Mouse (Mus musculus) granulocyte monocyte progenitor cell, adult 5-6 weeks (primary cell): ENCODE results near the gene A630073D07Rik. TPM values are rescaled to one million over a fixed set of nuclear protein-coding genes. Genes with fewer than 3 reads are reported as not detected.
"Not testable (repeated sequence)": the region's sequence is repeated elsewhere in the genome, so short reads cannot be mapped to it uniquely, and the experiment has no call there.

ENCODE experiments used
- ATAC-seq: replicated peaks from 2 replicates; pipeline ENCODE4 v1.8.0; 2016; ENCODE audit warnings: mild to moderate bottlenecking, moderate TSS enrichment, inconsistent platforms; ENCODE audit not compliant: poor library complexity, severe bottlenecking
- total RNA-seq, 2 experiments: library from RNA; stranded (forward) in 1 of 2; stranded (reverse) in 1 of 2; fragments of 200-712, 200-1000 nt in 1 of 2; fragments of >200 nt in 1 of 2; fragmentation: Nextera tagmentation in 1 of 2; gene quantifications; 2 replicates each; pipeline ENCODE4 v1.2.3; 2014 to 2017

Gene A630073D07Rik
- total RNA-seq (2014; fragmentation: Nextera tagmentation), result not detected in 2 replicates
- total RNA-seq (2017), result not detected in 2 replicates

- no peak for ATAC-seq
Measured at GRCm38 (mm10) chr6:132651426-132651825, at the start of gene A630073D07Rik. TSS of gene A630073D07Rik (minus strand) at chr6:132651526.

GRCm38 (mm10) chr6:132700907-132701306, 49.6 kb upstream of the A630073D07Rik start, which contains the start of gene Tas2r121:
TSS of gene Tas2r121 (minus strand) at chr6:132701007.
- no peak for ATAC-seq

- not testable (repeated sequence) for ATAC-seq
Measured at GRCm38 (mm10) chr6:132691596-132691995, 40.3 kb upstream of the A630073D07Rik start.

- ATAC-seq, result no peak
Measured at GRCm38 (mm10) chr6:132656653-132657052, 5.3 kb upstream of the A630073D07Rik start, which contains the start of gene Tas2r120. TSS of gene Tas2r120 (plus strand) at chr6:132656953.

GRCm38 (mm10) chr6:132649399-132649798, 1.9 kb downstream of the A630073D07Rik start:
- peak; percentile 61 for ATAC-seq

GRCm38 (mm10) chr6:132595613-132596012, 55.7 kb downstream of the A630073D07Rik start, which contains the start of gene Prp2:
TSS of gene Prp2 (plus strand) at chr6:132595913.
- ATAC-seq, result not testable (repeated sequence)

Other genes with a start within 250 kb of the A630073D07Rik start
- gene Prh1, start 81.7 kb downstream of the A630073D07Rik start, total RNA-seq (2014; fragmentation: Nextera tagmentation), result not detected in 2 replicates
- gene Prh1, start 81.7 kb downstream of the A630073D07Rik start, total RNA-seq (2017), result not detected in 2 replicates
- gene Prp2, start 55.6 kb downstream of the A630073D07Rik start, total RNA-seq (2014; fragmentation: Nextera tagmentation), result not detected in 2 replicates
- gene Prp2, start 55.6 kb downstream of the A630073D07Rik start, total RNA-seq (2017), result not detected in 2 replicates
- gene Tas2r120, start 5.4 kb upstream of the A630073D07Rik start, total RNA-seq (2014; fragmentation: Nextera tagmentation), result not detected in 2 replicates
- gene Tas2r120, start 5.4 kb upstream of the A630073D07Rik start, total RNA-seq (2017), result not detected in 2 replicates
- gene Tas2r121, start 49.5 kb upstream of the A630073D07Rik start, total RNA-seq (2014; fragmentation: Nextera tagmentation), result not detected in 2 replicates
- gene Tas2r121, start 49.5 kb upstream of the A630073D07Rik start, total RNA-seq (2017), result not detected in 2 replicates
- not detected in 2 replicates for gene Tas2r122, start 60.4 kb upstream of the A630073D07Rik start, total RNA-seq (2014; fragmentation: Nextera tagmentation)
- not detected in 2 replicates for gene Tas2r122, start 60.4 kb upstream of the A630073D07Rik start, total RNA-seq (2017)
- gene Tas2r115, start 86.5 kb upstream of the A630073D07Rik start, total RNA-seq (2014; fragmentation: Nextera tagmentation), result not detected in 2 replicates
- not detected in 2 replicates for gene Tas2r115, start 86.5 kb upstream of the A630073D07Rik start, total RNA-seq (2017)
- gene Tas2r124, start 103.2 kb upstream of the A630073D07Rik start, total RNA-seq (2014; fragmentation: Nextera tagmentation), result not detected in 2 replicates
- not detected in 2 replicates for gene Tas2r124, start 103.2 kb upstream of the A630073D07Rik start, total RNA-seq (2017)
- not detected in 2 replicates for gene Tas2r102, start 110.6 kb upstream of the A630073D07Rik start, total RNA-seq (2014; fragmentation: Nextera tagmentation)
- gene Tas2r102, start 110.6 kb upstream of the A630073D07Rik start, total RNA-seq (2017), result not detected in 2 replicates
- gene Tas2r136, start 126.6 kb upstream of the A630073D07Rik start, total RNA-seq (2014; fragmentation: Nextera tagmentation), result not detected in 2 replicates
- gene Tas2r136, start 126.6 kb upstream of the A630073D07Rik start, total RNA-seq (2017), result not detected in 2 replicates
- not detected in 2 replicates for gene Tas2r117, start 151.3 kb upstream of the A630073D07Rik start, total RNA-seq (2014; fragmentation: Nextera tagmentation)
- gene Tas2r117, start 151.3 kb upstream of the A630073D07Rik start, total RNA-seq (2017), result not detected in 2 replicates
- gene Tas2r123, start 195.6 kb upstream of the A630073D07Rik start, total RNA-seq (2014; fragmentation: Nextera tagmentation), result not detected in 2 replicates
- not detected in 2 replicates for gene Tas2r123, start 195.6 kb upstream of the A630073D07Rik start, total RNA-seq (2017)
- gene Tas2r116, start 203.9 kb upstream of the A630073D07Rik start, total RNA-seq (2014; fragmentation: Nextera tagmentation), result not detected in 2 replicates
- gene Tas2r116, start 203.9 kb upstream of the A630073D07Rik start, total RNA-seq (2017), result not detected in 2 replicates
- gene Tas2r110, start 216.5 kb upstream of the A630073D07Rik start, total RNA-seq (2014; fragmentation: Nextera tagmentation), result not detected in 2 replicates
- gene Tas2r110, start 216.5 kb upstream of the A630073D07Rik start, total RNA-seq (2017), result not detected in 2 replicates
- not detected in 2 replicates for gene Tas2r113, start 241.5 kb upstream of the A630073D07Rik start, total RNA-seq (2014; fragmentation: Nextera tagmentation)
- gene Tas2r113, start 241.5 kb upstream of the A630073D07Rik start, total RNA-seq (2017), result not detected in 2 replicates